Mouse (Mus musculus) testis, adult 2 months (tissue): ENCODE measurements around the gene Prr7.

Experiments
- CTCF ChIP-seq: fragments of 200-500 bp; IDR thresholded peaks from 2 replicates; pipeline ENCODE4 v1.5.1; 2012; ENCODE audit warnings: low read depth, mild to moderate bottlenecking, inconsistent platforms, low read length, moderate library complexity; ENCODE audit not compliant: control insufficient read depth, insufficient read depth, insufficient replicate concordance
- POLR2A ChIP-seq: fragments of 200-500 bp; IDR thresholded peaks from 2 replicates; pipeline ENCODE4 v1.6.1; 2012; ENCODE audit warnings: low read depth, mild to moderate bottlenecking, inconsistent platforms, low read length, moderate library complexity; ENCODE audit not compliant: control insufficient read depth

DNA sequence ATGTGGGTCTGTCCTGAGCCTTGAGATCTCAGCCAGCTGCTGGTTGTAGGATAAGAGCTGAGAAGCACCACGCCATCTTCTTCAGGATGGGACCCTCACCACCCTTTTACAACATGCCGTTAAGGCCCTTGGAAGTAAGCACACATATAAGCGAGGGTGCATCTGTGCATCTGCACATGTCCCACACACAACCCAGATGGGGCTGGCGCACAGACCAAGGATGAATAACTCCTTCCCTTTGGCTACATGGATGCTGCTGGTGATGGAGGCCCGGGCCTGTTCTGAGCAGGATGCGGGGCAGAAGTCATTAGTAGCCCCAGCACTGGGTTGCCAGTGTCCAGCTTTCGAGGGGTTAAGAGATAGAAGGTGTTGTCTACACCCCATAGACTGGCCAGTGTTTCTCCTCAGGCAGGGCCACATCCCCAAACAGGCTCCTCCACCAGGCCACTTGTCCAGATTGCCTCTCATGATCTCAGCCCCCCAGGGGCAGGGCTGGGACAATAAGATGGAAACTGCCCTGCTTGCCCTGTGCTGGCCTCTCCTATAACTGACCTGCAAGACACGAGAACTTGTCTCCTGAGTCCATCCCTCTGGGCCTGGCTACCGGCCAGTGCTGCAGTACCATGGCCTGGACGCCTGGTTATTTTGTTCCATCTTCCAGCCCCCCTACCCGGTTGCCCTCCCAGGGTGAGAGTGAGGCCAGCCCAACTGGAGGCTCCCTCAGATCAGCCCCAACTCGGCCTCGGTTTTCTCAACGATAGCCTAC is 22.1 kb downstream of the Prr7 start:
- TF ChIP-seq CTCF (no peak), POLR2A (no peak)
